Mouse (Mus musculus) T-helper 17 cell (primary cell): ENCODE measurements around the gene Elmod2.
"Not testable (repeated sequence)": the region's sequence is repeated elsewhere in the genome, so short reads cannot be mapped to it uniquely, and the experiment has no call there.

ENCODE experiments used
- in situ Hi-C, 2 experiments: fragments of 300-600 bp; cut with MboI, MseI; formaldehyde crosslinking; loops; 1 replicate in 1 of 2; 2 replicates in 1 of 2; pipeline ENCODE4 v1.15.1; 2025; ENCODE audit warnings: high pct_unique_total_duplicates in 2 of 2

Gene Elmod2

DNA sequence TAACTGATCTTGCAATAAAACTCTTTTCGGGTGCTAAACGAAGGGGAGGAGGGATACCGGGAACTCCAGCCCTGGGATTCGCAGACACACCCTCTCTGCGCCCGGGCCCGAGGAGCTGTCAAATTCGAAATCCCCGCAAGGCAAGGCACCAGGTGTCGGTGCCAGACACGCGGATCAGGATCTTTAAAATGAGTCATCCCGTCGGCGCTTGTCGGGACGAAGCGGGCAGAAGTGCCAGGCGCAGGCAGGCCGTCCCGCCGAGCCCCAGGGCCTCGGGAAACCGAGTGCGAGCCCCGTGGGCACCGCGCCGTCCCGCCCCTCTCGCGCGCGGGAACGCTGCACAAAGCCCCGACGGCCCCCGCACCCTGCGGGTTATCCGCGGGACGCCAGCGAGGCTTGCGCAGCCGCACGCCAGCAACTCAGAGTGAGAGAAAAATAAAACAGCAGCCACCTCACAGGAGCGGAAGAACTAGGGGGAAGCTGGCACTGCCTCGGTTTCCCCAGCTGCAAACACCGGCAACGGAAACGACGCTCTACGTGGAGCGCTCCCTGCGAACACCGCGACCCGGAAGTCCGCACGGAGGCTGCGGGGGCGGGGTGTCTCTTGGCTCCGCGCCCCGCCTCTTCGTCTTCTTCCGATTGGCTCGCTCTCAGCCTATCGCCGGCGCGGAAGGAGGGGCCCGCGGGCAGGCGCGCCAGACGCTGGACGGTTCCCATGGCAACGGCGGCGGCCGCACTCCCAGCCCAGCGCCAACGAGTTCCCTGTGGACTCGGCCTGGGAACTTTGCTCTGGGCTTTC lies at the start of gene Elmod2:
Gene Elmod2 (minus strand): TSS at position 588 of the 799 bp plus-strand sequence.
- in situ Hi-C loops = loop anchor here in 1 of 2 experiments (25.0 kb wide), 1 partner anchor 1770 kb away; no protein-coding TSS in a partner anchor

DNA sequence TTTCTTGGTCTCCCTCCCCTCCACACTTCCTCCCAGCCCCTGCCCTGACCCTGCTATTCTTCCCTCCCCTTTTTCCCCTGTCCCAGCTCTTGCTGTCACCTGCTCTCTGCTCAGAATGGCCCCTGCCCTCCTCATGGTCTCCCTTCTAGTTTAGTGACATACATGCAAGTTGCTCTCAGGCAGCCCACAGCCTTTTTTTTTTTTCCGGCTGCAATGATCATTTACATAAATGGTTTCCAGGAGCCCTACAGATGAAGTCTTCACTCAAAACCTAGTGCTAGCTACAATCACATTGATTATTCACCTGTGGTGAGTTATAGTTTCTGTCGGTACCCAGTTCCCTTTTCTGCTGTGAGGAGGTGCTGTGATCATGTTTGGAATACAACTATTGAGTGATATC lies 48.7 kb upstream of the Elmod2 start:
- in situ Hi-C loops = loop anchor here in 1 of 2 experiments (5.0 to 10.0 kb wide), 2 partner anchors 36 to 1144 kb away; no protein-coding TSS in a partner anchor

DNA sequence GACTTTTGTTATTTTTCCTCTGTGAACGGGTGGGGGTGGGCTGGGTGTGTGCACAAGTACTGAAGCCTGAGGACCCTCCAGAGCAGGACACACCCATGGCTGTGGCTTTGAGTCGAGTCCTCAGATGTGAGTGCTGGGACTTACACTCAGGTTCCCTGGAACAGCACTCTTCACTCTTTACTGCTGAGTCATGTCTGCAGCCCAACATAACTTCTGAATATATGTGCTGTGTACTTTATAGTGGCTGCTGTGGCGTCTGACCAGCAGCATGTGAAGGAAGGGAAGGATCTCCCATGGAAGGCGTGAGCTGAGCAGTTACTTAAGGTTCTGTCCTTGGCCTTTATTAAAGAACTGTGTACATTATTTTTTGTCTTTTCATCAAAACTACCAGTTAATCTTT lies 47.9 kb upstream of the Elmod2 start:
- in situ Hi-C loops = loop anchor here in 1 of 2 experiments (5.0 to 10.0 kb wide), 2 partner anchors 37 to 1145 kb away; no protein-coding TSS in a partner anchor

DNA sequence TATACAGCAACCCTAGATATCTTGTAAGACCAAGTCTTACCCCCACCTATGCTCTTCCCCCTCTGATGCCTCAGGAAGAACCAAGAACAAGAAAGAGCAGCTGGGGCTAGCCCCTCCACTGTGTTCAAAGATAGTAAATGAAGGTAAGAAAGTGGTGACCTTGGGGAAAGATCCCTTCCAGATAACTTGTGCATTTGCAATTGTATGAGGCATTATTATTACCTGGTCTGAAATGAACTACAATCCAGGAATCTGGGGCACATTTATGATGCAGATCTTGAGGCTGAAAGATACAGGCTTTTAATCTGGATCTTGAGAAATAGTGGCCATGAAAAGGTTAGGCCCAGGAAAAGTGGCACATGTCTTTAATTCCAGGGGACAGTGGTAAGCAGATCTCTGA lies 44.9 kb upstream of the Elmod2 start:
- in situ Hi-C loops = no loop called here

DNA sequence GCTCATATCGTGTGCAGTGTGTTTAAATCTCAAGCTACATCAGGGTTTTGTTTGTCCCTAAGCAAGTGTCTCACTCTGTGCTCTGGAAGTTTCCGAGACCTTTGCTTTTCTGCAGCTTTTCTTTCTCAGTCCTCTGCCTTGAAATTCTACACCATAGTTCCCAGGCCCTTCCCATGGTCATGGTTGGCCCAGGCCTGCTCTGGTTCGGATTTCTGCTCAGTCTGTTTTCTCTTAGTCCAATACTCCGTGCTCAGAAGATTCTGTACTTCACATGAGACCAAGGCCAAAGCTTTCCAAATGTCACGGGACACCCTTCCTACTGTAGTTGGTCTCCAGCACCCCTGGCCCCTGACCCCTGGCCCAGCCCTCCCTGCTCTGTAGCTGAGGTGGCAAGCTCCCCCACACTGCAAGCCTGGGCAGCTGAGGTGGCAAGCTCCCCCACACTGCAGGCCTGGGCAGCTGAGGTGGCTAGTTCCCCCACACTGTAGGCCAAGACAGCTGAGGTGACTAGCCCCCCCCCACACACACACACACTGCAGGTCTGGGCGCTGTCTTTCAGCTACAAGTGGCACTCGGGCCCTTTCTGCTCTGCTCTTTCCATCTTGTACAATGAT lies 31.0 kb upstream of the Elmod2 start:
- in situ Hi-C loops = no loop called here

DNA sequence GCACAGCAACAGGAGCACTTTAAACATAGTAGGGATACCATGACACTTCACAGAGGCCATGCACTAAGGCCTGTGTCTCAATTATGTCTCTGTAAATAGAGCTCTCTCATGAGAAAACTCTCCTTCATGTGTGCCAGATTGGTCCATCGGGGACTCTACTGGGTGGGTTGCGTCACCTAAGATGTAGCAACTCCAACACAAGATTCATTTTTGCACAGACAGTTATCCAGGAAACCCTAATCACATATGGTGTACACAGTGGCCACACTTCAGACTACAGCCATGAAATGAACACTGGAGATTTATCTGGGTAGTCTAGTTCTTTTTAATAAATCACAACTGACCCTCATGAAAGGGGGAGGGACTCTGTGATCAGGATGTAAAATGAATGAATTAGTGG lies 19.0 kb upstream of the Elmod2 start:
- in situ Hi-C loops = no loop called here

DNA sequence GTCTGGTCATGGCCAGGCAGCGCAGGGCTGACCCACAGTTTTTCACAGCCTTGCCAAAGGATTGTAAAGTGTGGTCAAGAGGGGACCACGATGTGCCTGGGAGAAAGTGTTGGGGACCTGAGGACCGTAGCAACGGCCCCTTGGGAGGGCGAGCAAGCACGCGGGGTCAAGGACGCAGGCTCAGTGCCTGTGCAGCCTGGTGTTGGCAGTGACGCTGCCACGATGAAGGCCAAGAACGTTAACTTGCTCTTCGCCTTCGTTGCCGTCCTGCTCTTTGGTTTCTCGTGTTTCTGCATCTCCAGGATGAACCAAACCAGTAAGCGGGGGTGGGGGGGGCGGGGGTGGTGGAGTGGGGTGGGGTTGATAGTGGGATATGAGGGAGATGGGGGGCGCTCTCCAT lies 16.0 kb upstream of the Elmod2 start, which contains the start of gene Mgat4d:
Gene Mgat4d (plus strand): TSS at position 209 of the 400 bp plus-strand sequence.
- in situ Hi-C loops = loop anchor here in 1 of 2 experiments (5.0 to 25.0 kb wide), 3 partner anchors 91 to 1786 kb away; no protein-coding TSS in a partner anchor

DNA sequence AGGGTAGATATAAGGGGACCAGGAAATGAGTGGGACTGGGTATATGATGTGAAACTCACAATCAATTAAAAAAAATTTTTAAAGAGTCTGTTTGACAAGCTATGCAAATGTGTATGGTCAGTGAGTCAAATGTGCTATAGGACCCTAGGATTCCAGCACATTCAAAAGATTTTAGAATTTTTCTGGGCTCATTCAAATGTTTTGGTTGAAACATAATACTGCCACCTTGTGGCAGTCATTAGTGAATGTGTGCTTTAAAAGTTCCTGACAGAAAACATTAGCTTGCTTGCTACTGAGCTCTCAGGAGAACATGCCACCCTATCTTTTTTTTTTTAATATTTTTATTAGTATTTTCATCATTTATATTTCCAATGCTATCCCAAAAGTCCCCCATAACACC lies 10.4 kb upstream of the Elmod2 start:
- in situ Hi-C loops = loop anchor here in 1 of 2 experiments (25.0 kb wide), 1 partner anchor 1780 kb away; no protein-coding TSS in a partner anchor

GRCm38 (mm10) chr8:83342076-83342475 lies 9.8 kb upstream of the Elmod2 start:
- in situ Hi-C loops = loop anchor here in 1 of 2 experiments (25.0 kb wide), 1 partner anchor 1780 kb away; no protein-coding TSS in a partner anchor

DNA sequence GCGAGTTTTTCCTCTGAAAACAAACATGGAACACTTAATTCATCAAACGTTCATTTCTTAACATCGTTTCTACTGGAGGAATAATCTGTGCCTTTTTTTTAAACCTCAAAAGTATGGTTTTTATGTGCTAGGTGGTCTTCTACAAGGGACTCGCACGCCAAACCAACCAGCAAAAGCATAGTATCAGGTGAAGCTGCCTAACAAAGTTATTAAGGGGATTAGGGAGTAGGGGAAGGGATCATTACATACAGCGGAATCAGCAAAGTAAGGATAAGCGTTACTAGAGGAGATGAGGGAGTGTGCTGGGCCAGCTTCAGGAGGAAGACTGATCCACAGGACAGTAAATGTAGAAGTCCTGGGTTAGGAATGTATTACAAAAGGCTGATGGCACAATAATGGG lies 578 bp upstream of the Elmod2 start:
- in situ Hi-C loops = loop anchor here in 1 of 2 experiments (25.0 kb wide), 1 partner anchor 1771 kb away; no protein-coding TSS in a partner anchor

- in situ Hi-C loops = loop anchor here in 1 of 2 experiments (25.0 kb wide), 1 partner anchor 1769 kb away; no protein-coding TSS in a partner anchor
These were observed 753 bp downstream of the Elmod2 start for GRCm38 (mm10) chr8:83331567-83331898.

GRCm38 (mm10) chr8:83327889-83328288 lies 4.4 kb downstream of the Elmod2 start:
- in situ Hi-C loops = loop anchor here in 1 of 2 experiments (25.0 kb wide), 1 partner anchor 1766 kb away; no protein-coding TSS in a partner anchor

DNA sequence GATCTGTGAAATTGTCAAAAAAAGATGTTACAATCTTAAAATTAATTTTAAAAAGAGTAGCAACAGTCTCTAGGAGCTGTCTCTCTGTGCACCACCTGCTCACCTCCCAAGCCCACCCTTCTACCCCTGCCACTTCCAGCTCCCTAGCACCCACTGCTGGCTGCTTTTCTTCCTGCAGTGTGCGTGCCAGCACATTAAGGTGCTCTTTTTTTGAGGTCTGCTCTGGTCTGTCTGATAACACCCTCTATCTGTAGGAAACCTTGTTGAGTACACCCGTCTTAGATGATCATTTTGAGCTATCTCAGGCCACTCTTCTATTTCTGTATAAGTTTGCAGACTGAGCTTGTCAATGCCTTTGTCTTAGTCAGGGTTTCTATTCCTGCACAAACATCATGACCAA lies 9.2 kb downstream of the Elmod2 start:
- in situ Hi-C loops = no loop called here

GRCm38 (mm10) chr8:83322374-83322773 lies 9.9 kb downstream of the Elmod2 start:
- in situ Hi-C loops = no loop called here

- in situ Hi-C loops = no loop called here
These were observed 11.7 kb downstream of the Elmod2 start for GRCm38 (mm10) chr8:83320543-83320942.

DNA sequence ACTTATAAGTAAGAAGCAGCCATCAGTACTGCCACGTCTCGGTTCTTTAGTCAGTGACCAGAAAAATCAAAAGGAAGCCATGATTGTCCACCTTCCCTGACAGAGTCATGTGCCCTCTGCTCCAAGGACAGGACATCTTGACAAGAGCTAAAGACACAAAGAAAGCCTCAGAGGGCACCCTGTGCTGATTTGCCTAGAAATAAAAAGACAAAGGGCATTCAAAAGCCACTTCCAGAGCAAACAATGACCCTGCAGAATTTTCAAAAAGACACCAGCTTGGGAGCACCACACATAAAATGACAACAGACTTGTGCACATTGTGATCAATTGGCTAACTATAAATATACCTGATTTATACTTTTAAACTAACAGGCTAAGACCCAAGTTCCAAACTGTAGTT lies 16.6 kb downstream of the Elmod2 start:
- in situ Hi-C loops = no loop called here

GRCm38 (mm10) chr8:83315084-83315483 lies 17.2 kb downstream of the Elmod2 start:
- in situ Hi-C loops = not testable (repeated sequence)

DNA sequence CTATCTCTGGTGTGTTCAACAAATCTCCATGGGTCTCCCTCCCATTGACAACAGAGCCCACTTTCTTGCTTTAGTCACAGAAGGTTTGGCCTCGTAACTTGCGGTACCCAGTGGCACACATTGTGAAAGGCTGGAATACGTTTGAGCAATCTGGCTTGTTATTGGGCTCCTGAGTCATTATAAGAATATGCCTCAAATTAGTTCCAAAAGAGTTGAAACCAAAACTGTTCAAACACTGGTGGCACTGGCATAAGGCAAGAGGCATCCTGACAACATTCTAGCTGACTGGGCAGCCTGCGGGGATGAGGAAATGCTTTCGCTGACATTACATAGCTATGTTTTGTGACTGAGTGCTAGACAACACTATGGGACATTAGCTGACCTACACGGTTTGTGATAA lies 22.4 kb downstream of the Elmod2 start:
- in situ Hi-C loops = no loop called here

GRCm38 (mm10) chr8:83304946-83305345 lies 27.3 kb downstream of the Elmod2 start:
- in situ Hi-C loops = no loop called here

DNA sequence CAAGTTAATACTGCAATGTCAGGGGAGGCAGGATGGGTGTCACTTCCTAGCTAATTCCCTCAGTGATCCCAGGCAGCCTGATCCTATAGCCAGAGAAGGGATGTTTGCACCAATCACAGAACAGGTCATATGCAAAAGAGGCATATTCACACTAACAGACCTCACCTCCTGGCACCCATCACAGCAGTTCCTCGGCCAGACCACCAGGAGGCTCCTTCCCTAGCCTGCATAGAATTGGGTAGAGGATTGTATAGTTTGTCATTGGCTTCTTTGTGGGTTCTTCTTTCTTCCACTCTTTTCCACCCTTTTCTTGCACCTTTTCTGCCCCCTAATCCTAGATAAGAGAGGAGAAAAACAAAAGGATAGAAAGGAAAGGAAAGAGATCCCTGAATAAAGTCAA lies 32.2 kb downstream of the Elmod2 start:
- in situ Hi-C loops = no loop called here

GRCm38 (mm10) chr8:83297375-83297774 lies 34.9 kb downstream of the Elmod2 start:
- in situ Hi-C loops = no loop called here

DNA sequence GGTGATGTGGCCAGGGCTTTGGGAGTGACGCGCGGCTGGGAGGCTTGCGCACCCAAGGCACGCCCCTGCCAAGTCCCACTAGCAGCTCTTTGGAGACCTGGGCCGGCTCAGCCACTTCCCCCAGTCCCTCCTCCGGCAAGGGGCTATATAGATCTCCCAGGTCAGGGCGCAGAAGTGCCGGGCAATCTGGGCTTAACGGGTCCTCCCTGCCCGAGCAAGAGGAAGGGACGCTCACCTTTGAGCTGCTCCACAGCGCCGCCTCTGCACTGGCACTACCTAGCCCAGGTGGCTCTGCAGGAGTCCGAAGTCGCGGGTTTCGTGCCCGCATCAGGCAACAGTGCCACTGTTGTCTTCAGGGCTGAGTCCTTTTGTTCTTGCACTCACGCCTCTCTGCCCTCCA lies 42.1 kb downstream of the Elmod2 start, which contains the start of gene Ucp1:
Gene Ucp1 (plus strand): TSS at position 177 of the 400 bp plus-strand sequence.
- in situ Hi-C loops = no loop called here
